Mouse (Mus musculus): ENCODE results near the gene Pnliprp2. TPM values are rescaled to one million over a fixed set of nuclear protein-coding genes. Genes with fewer than 3 reads are reported as not detected.

The Pnliprp2 gene
- polyA plus RNA-seq, 1 experiment from 2014 or later: 0.16 TPM

DNA sequence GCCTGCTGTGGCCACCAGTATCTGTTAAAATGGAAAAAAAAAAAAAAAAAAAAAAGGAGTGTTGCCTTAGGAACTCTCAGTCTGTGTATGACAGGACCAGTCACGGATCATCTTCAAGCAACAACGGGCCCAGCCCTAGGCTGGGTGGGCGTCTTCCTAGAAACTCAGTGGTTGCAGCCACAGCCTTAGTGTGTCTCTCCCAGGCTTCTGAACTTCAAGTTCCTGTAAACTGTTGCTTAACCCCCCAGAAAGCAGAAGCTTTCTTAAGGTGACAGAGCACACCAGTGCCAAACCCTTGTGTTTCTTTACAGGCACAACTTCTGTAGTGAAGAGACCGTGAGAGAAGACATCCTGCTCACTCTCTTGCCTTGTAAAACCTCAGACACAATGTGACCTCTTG, 15.8 kb upstream of the Pnliprp2 start:
- Histone ChIP-seq H3K4me1 (replicated peaks; ENCODE audit: control insufficient read depth, insufficient read depth, low read length) (no peaks in the 10 kb centered on the region), H3K9me3 (ENCODE audit: control insufficient read depth, low read length) (no peaks in the 10 kb centered on the region), H3K36me3 (replicated peaks; ENCODE audit: control insufficient read depth, insufficient read depth) (no peaks in the 10 kb centered on the region), H3K4me2 (replicated peaks) (no peak overlapping the region), H3K4me3 (replicated peaks; ENCODE audit: low read length) (no peak overlapping the region), H3K27ac (no peak overlapping the region), H3K9ac (no peak overlapping the region), H3K27me3 (ENCODE audit: control insufficient read depth, insufficient read depth, low read length) (no peaks in the 10 kb centered on the region)
- WGBS: 78% methylated on average over 4 of the region's 4 CpGs
- no peak for ATAC-seq (ENCODE audit: low FRiP score)
- DNase-seq (ENCODE audit: low spot score): no peak

- ATAC-seq (ENCODE audit: low FRiP score) (no peak), DNase-seq (ENCODE audit: low spot score) (no peak)
- Histone ChIP-seq H3K27ac (no peak overlapping the region), H3K4me2 (replicated peaks) (no peak overlapping the region), H3K9ac (no peak overlapping the region), H3K9me3 (ENCODE audit: control insufficient read depth, low read length) (no peaks in the 10 kb centered on the region), H3K36me3 (replicated peaks; ENCODE audit: control insufficient read depth, insufficient read depth) (no peaks in the 10 kb centered on the region), H3K4me1 (replicated peaks; ENCODE audit: control insufficient read depth, insufficient read depth, low read length) (no peaks in the 10 kb centered on the region), H3K27me3 (ENCODE audit: control insufficient read depth, insufficient read depth, low read length) (no peaks in the 10 kb centered on the region), H3K4me3 (replicated peaks; ENCODE audit: low read length) (no peak overlapping the region)
- WGBS: 93% methylated on average over 9 of the region's 9 CpGs
Observed at GRCm38 (mm10) chr19:58747498-58748000, 12.0 kb upstream of the Pnliprp2 start.

DNA sequence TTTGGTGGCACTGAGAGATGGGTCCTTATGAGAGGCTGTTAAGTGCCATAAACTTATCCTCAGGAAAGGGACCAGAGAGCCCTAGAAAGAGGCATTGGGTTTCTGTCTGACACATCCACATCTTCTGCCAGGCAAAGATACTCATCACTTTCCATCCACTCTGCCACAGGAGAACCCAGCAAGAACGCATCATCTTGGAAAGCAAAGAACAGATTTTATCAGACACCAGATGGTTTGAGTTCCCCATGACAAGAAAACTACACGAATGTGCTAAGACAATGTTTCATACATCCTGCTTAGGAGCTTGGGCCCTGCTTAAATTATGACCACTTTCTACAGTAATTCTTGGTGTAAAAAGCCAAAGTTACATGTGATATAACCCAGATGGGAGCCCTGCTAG, 8.7 kb upstream of the Pnliprp2 start:
- Histone ChIP-seq H3K4me2 (replicated peaks) (no peak overlapping the region), H3K27me3 (ENCODE audit: control insufficient read depth, insufficient read depth, low read length) (no peaks in the 10 kb centered on the region), H3K4me3 (replicated peaks; ENCODE audit: low read length) (no peak overlapping the region), H3K9ac (no peak overlapping the region), H3K36me3 (replicated peaks; ENCODE audit: control insufficient read depth, insufficient read depth) (no peaks in the 10 kb centered on the region), H3K4me1 (replicated peaks; ENCODE audit: control insufficient read depth, insufficient read depth, low read length) (no peaks in the 10 kb centered on the region), H3K9me3 (ENCODE audit: control insufficient read depth, low read length) (0 out of 2 replicates have a peak, but pooled peaks cover 6% of the 10 kb centered on the region), H3K27ac (no peak overlapping the region)
- no peak for ATAC-seq (ENCODE audit: low FRiP score)
- 87% methylated on average over 2 of the region's 2 CpGs for WGBS
- DNase-seq (ENCODE audit: low spot score): no peak

GRCm38 (mm10) chr19:58751504-58751903, 8.0 kb upstream of the Pnliprp2 start:
- H3K4me3 ChIP-seq (replicated peaks; ENCODE audit: low read length): no peak overlapping the region
- 67% methylated on average over 2 of the region's 2 CpGs for WGBS

DNA sequence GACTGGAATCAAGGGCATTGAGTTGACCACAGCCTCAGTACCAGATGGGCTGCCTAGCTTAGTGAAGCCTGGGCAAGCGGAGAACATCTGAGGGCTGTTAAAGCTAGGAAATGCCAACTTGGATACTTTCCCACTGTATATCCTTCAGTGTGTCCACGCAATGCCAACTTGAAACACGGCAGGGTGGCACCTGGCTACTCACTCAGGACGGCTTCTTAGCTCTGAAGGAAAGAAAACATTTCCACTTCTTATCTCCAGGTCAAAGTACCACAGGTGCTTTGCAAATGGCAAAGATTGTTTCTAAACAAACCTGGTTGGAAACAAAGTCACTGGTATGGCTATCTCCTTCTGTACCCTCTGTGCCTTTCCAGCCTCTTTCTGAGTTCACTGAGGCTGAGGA, 648 bp upstream of the Pnliprp2 start:
- WGBS: 90% methylated on average over 4 of the region's 4 CpGs

More at GRCm38 (mm10) chr19:58751504-58751903, 8.0 kb upstream of the Pnliprp2 start:
- no peak for DNase-seq (ENCODE audit: low spot score)
- Histone ChIP-seq H3K9ac (no peak overlapping the region), H3K27ac (no peak overlapping the region), H3K4me2 (replicated peaks) (no peak overlapping the region), H3K9me3 (ENCODE audit: control insufficient read depth, low read length) (0 out of 2 replicates have a peak, but pooled peaks cover 6% of the 10 kb centered on the region), H3K4me1 (replicated peaks; ENCODE audit: control insufficient read depth, insufficient read depth, low read length) (no peaks in the 10 kb centered on the region), H3K36me3 (replicated peaks; ENCODE audit: control insufficient read depth, insufficient read depth) (no peaks in the 10 kb centered on the region), H3K27me3 (ENCODE audit: control insufficient read depth, insufficient read depth, low read length) (no peaks in the 10 kb centered on the region)
- no peak for ATAC-seq (ENCODE audit: low FRiP score)

DNA sequence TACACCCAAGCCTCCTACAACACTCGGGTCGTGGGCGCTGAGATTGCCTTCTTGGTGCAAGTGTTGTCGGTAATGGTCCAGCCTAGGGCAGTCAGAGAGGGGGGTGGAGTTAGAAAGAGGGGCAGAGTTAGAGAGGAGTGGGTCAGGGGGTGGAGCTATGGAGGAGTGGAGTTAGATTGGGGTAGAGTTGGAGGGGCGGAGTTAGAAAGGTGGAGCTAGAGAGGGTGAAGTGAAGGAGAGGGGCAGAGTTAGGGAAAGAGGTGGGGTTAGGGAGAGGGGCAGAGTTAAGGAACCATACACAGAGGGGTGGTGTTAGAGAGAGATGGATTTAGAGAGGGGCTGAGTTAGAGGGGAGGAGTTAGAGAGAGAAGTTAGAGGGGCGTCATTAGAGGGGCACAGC, 2.8 kb downstream of the Pnliprp2 start:
- Histone ChIP-seq H3K4me2 (replicated peaks) (no peak overlapping the region), H3K36me3 (replicated peaks; ENCODE audit: control insufficient read depth, insufficient read depth) (no peaks in the 10 kb centered on the region), H3K9ac (no peak overlapping the region), H3K27ac (no peak overlapping the region), H3K4me1 (replicated peaks; ENCODE audit: control insufficient read depth, insufficient read depth, low read length) (no peaks in the 10 kb centered on the region), H3K4me3 (replicated peaks; ENCODE audit: low read length) (no peak overlapping the region), H3K27me3 (ENCODE audit: control insufficient read depth, insufficient read depth, low read length) (no peaks in the 10 kb centered on the region), H3K9me3 (ENCODE audit: control insufficient read depth, low read length) (no peaks in the 10 kb centered on the region)
- 28% methylated on average over 6 of the region's 6 CpGs for WGBS
- ATAC-seq (ENCODE audit: low FRiP score): peak; percentile 4; the same call in 1 of the 2 replicates
- no peak for DNase-seq (ENCODE audit: low spot score)

More for the DNA sequence above, 648 bp upstream of the Pnliprp2 start:
- Histone ChIP-seq H3K27me3 (ENCODE audit: control insufficient read depth, insufficient read depth, low read length) (no peaks in the 10 kb centered on the region), H3K9ac (no peak overlapping the region), H3K4me1 (replicated peaks; ENCODE audit: control insufficient read depth, insufficient read depth, low read length) (no peaks in the 10 kb centered on the region), H3K27ac (no peak overlapping the region), H3K4me2 (replicated peaks) (no peak overlapping the region), H3K9me3 (ENCODE audit: control insufficient read depth, low read length) (0 out of 2 replicates have a peak, but pooled peaks cover 6% of the 10 kb centered on the region), H3K36me3 (replicated peaks; ENCODE audit: control insufficient read depth, insufficient read depth) (no peaks in the 10 kb centered on the region), H3K4me3 (replicated peaks; ENCODE audit: low read length) (no peak overlapping the region)
- DNase-seq (ENCODE audit: low spot score) (no peak), ATAC-seq (ENCODE audit: low FRiP score) (no peak)

- Histone ChIP-seq H3K4me1 (replicated peaks; ENCODE audit: control insufficient read depth, insufficient read depth, low read length) (no peaks in the 10 kb centered on the region), H3K27ac (no peak overlapping the region), H3K9ac (peak overlapping the region; percentile 28; the same call in 1 of the 2 replicates), H3K27me3 (ENCODE audit: control insufficient read depth, insufficient read depth, low read length) (no peaks in the 10 kb centered on the region), H3K4me2 (replicated peaks) (no peak overlapping the region), H3K36me3 (replicated peaks; ENCODE audit: control insufficient read depth, insufficient read depth) (no peaks in the 10 kb centered on the region), H3K4me3 (replicated peaks; ENCODE audit: low read length) (no peak overlapping the region), H3K9me3 (ENCODE audit: control insufficient read depth, low read length) (no peaks in the 10 kb centered on the region)
- 10% methylated on average over 12 of the region's 12 CpGs for WGBS
- ATAC-seq (ENCODE audit: low FRiP score): peak; percentile 70; the same call in 1 of the 2 replicates
- DNase-seq (ENCODE audit: low spot score): peak; percentile 74
Observed at GRCm38 (mm10) chr19:58762848-58763541, 3.5 kb downstream of the Pnliprp2 start.

GRCm38 (mm10) chr19:58767329-58767728, 7.8 kb downstream of the Pnliprp2 start:
- DNase-seq (ENCODE audit: low spot score) (no peak), ATAC-seq (ENCODE audit: low FRiP score) (no peak)
- Histone ChIP-seq H3K4me1 (replicated peaks; ENCODE audit: control insufficient read depth, insufficient read depth, low read length) (no peaks in the 10 kb centered on the region), H3K9me3 (ENCODE audit: control insufficient read depth, low read length) (no peaks in the 10 kb centered on the region), H3K27me3 (ENCODE audit: control insufficient read depth, insufficient read depth, low read length) (no peaks in the 10 kb centered on the region), H3K27ac (no peak overlapping the region), H3K36me3 (replicated peaks; ENCODE audit: control insufficient read depth, insufficient read depth) (no peaks in the 10 kb centered on the region), H3K9ac (no peak overlapping the region), H3K4me2 (replicated peaks) (no peak overlapping the region), H3K4me3 (replicated peaks; ENCODE audit: low read length) (no peak overlapping the region)
- 18% methylated on average over 6 of the region's 6 CpGs for WGBS

GRCm38 (mm10) chr19:58776461-58776860, 16.9 kb downstream of the Pnliprp2 start:
- ATAC-seq (ENCODE audit: low FRiP score) (no peak), DNase-seq (ENCODE audit: low spot score) (no peak)
- H3K4me1 ChIP-seq (replicated peaks; ENCODE audit: control insufficient read depth, insufficient read depth, low read length): peaks cover 4% of the 10 kb centered on the region
- no peaks in the 10 kb centered on the region for H3K27me3 ChIP-seq (ENCODE audit: control insufficient read depth, insufficient read depth, low read length)
- no peaks in the 10 kb centered on the region for H3K9me3 ChIP-seq (ENCODE audit: control insufficient read depth, low read length)
- 82% methylated on average over 5 of the region's 5 CpGs for WGBS
- H3K36me3 ChIP-seq (replicated peaks; ENCODE audit: control insufficient read depth, insufficient read depth): no peaks in the 10 kb centered on the region
- H3K4me2 ChIP-seq (replicated peaks): no peak overlapping the region
- H3K9ac ChIP-seq: no peak overlapping the region
- H3K27ac ChIP-seq: no peak overlapping the region
- no peak overlapping the region for H3K4me3 ChIP-seq (replicated peaks; ENCODE audit: low read length)
